Mouse (Mus musculus) R1 (cell line): Measurements from ENCODE around the gene Gm34302.

Experiments used
- DNase-seq: peaks from one replicate; pipeline ENCODE4 v3.0.0-alpha.2; 2018; ENCODE audit warnings: low read depth, low spot score

The Gm34302 gene

DNA sequence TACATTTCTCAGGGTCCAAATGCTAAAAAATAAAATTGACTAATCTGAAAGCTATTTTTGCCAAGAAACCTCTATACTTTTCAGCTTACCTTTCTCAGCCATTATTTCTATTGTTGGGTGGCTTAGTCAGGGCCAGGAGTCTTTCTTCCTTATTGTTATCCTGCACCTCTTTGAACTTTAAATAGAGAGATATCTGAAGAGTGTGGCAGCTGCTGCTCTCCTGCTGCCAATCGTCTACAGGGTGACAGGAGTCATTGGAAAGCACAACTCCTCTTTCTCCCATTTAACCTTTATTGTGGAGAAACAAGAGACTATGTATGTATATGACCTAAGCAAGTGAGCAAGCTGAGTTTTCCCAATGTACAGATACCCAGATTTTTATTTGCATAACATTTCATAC lies at the start of gene Gm34302:
Gene Gm34302, minus strand, starts transcription at position 154 of the 400 bp plus-strand sequence.
- no peak for DNase-seq

DNA sequence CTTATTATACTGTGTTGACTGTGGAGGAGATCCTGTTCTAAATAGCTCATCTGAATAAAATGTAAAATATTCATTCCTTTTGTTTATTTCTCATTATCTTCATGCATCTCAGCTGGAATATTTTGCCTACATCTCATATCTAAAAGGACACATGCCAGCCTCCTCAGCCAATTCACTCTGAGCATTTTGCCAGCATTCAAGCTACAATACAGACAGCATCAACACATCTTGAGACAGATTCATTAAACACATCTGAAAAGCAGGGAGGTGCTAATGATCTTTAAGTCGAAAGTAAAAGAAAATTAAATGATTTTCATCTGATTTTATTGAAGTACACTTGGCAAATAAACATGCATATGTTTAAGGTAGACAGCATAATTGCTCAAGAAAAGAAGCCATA lies 48.2 kb upstream of the Gm34302 start:
- no peak for DNase-seq

GRCm38 (mm10) chr3:63517681-63518080 lies 34.0 kb upstream of the Gm34302 start:
- no peak for DNase-seq

GRCm38 (mm10) chr3:63516279-63516678 lies 32.6 kb upstream of the Gm34302 start:
- DNase-seq: peak; percentile 58

- no peak for DNase-seq
These were observed 27.6 kb upstream of the Gm34302 start for GRCm38 (mm10) chr3:63511316-63511715.

DNA sequence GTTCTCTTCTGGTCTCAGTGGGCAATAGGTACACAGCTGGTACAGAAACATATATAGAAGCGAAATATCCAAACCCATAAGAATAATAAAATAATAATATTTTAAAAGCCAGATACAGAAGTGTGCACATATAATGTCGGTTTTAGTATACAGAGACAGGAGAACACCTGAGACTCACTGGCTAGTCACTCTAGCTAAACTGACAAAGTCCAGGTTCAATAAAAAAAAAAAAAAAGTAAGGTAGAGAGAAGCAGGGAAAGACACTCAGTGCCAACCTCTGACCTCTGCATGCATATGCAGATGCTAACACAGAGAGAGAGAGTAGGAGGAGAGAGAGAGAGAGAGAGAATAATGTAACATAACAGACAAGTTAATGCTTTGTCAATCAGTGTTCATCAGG lies 25.8 kb upstream of the Gm34302 start:
- no peak for DNase-seq

DNA sequence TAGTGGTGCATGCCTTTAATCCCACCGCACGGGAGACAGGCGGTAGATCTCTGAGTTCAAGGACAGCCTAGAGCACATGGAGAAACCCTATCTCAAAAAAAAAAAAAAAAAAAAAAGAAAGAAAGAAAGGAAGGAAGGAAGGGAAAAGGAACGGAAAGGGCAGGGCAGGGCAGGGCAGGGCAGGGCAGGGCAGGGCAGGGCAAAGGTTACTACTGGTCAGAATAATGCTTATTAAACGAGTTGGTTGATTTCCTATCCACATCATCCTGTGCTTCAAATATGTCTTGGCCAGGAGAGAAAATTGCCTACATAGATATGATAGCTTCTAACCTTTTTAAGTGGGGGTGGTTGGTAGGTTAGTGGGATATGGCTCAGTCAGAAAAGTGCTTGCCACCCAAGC lies 25.2 kb upstream of the Gm34302 start:
- DNase-seq: no peak

GRCm38 (mm10) chr3:63504433-63504832 lies 20.8 kb upstream of the Gm34302 start:
- no peak for DNase-seq

- DNase-seq: no peak
These were observed 11.1 kb upstream of the Gm34302 start for GRCm38 (mm10) chr3:63494625-63495382.

- DNase-seq: peak; percentile 8
These were observed 9.9 kb upstream of the Gm34302 start for GRCm38 (mm10) chr3:63493563-63493962.

DNA sequence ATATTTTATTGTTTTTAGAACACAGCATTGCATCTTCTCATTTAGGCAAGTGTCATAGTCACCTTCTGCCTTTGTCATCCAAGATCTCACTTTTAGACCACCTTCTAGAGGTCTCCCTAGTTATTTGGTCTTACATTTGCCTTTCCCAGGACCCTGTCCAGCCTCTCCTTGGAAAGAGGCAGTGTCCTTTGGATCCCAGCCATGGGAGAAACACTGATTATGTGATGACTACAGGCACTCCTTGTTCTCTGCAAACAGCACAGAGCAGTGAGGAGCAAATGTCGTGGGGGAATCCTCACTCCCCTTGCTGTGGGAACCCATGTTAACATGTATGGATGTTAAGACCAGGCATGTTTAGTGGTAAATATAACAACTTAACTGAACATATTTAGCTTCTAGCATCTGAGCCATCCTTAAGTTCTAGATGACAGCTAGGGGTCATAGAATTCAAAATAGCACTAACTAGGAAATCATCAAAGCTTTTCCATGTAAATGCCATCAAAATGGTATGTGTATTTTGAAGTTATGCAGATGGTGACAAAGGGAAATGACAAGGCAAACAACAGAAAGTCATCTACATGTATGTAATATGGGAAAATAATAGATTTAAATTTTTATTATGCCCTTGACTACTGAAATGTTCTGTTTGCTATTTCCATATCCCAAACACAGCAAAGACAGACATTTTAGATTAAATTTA lies 43.1 kb downstream of the Gm34302 start:
- no peak for DNase-seq

- no peak for DNase-seq
These were observed 43.9 kb downstream of the Gm34302 start for GRCm38 (mm10) chr3:63439738-63440137.

GRCm38 (mm10) chr3:63438898-63439297 lies 44.8 kb downstream of the Gm34302 start:
- no peak for DNase-seq
